Mouse (Mus musculus): ENCODE results near the gene 4930556J24Rik. TPM values are rescaled to one million over a fixed set of nuclear protein-coding genes. Genes with fewer than 3 reads are reported as not detected.
"Not testable (repeated sequence)": the region's sequence is repeated elsewhere in the genome, so short reads cannot be mapped to it uniquely, and the experiment has no call there.

4930556J24Rik gene
- 0.06 TPM in 1 of 2 replicates, not detected in the other for polyA plus RNA-seq (2012; rRNA removed)

DNA sequence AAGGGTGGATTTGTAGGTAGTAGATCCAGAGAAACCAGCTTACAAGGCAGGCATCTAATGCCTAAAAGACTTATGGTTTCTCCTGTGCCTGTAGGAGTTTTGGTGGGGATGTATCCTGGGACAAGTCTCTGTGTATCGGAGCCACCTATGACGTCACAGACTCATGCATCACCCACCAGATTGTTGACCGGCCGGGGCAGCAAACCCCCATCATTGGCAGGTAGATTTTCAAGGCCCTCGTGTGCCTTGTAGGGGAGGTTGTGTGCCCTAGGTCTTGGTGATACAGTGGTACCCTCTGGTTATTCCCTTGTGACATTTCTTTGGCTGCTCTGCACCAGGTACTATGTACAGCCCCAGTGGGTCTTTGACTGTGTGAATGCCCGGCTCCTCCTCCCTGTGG, at the start of gene 4930556J24Rik:
Gene 4930556J24Rik, minus strand, starts transcription at position 101 of the 400 bp plus-strand sequence.
- DNase-seq (ENCODE audit: extremely low spot score in 1 of 2, low spot score in 1 of 2), result no peak

DNA sequence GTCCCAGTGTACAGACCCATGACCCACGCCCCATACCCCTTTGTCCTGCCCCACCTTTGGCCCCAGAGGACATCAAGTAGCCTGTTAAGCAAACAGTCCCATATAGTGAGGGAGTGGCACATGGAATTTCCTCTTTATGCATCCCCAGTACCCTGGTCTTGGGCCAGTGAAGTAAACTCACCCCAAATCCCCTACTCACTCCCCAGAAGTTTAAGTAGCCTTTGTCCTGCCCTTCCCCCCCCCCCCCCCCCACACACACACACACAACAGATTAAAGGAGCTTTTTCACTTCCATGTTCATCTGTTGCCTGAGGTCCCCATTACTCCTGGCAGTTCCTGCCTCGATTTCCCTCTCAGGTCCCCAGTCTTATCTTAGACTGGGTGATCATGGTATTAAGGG, 46.7 kb upstream of the 4930556J24Rik start:
- DNase-seq (ENCODE audit: extremely low spot score in 1 of 2, low spot score in 1 of 2), result no peak

DNA sequence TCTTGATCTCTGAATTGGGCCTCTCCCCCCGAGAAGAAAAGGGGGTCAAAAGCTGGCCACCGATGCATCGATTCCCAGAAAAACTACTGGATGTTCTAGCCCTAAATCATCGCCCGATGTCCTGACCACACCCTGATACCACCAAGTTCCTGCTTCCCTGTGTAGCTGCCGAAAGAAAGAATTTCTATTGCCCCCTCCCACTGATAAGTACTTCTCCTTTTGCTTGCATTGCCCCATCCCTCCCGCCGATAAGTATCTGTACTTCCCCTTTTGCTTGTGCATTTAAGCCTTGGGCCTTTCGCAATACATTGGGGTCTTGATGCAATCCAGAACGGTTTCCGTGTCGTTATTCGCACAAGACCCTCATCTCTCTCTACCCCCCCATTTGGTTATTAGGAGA, 45.5 kb upstream of the 4930556J24Rik start:
- not testable (repeated sequence) for DNase-seq (ENCODE audit: extremely low spot score in 1 of 2, low spot score in 1 of 2)

DNA sequence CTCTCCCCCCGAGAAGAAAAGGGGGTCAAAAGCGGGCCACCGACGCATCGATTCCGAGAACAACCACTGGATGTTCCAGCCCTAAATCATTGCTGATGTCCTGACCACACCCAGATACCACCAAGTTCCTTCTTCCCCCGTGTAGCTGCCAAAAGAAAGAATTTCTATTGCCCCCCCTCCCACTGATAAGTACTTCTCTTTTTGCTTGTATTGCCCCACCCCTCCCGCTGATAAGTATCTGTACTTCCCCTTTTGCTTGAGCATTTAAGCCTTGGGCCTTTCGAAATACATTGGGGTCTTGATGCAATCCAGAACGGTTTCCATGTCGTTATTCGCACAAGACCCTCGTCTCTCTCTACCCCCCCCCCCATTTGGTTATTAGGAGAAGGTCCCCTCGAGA, 39.2 kb upstream of the 4930556J24Rik start:
- not testable (repeated sequence) for DNase-seq (ENCODE audit: extremely low spot score in 1 of 2, low spot score in 1 of 2)

DNA sequence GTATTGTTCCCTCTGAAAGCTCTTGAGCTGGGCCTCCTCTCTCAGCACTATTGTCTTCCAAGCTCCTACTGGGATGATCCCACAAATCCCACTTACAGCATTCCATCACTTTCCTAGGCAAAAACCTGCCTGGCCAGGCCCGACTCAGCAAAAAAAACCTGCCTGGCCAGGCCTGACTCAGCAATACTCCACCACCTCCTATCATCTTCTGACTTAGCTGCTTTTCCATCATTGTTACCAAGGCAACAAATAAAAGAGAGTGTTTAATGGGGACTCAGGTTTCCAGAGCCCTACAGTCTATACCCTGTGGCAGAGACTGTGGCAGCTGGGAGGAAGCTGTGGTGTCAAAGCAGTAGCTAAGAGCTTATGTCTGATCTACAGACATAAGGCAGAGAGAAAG, 36.0 kb upstream of the 4930556J24Rik start:
- DNase-seq (ENCODE audit: extremely low spot score in 1 of 2, low spot score in 1 of 2), result no peak

DNA sequence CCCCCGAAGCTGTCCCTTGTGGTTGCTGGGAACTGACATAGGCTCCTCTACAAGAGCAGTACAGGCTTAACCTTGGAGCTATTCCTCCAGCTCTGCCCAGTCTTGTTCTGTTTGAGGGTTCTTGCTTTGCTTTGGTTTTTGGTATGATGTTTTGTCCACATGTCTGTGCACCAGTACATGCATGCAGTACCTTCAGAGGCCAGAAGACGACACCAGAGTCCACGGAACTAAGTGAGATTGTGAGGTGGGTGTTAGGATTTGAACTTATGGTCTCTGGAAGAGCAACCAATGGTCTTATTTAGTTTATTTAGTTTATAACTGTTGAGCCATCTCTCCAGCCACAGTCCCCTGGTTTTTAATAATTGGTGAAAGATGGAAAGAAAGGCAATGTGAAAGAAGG, 29.9 kb upstream of the 4930556J24Rik start:
- DNase-seq (ENCODE audit: extremely low spot score in 1 of 2, low spot score in 1 of 2), result no peak

DNA sequence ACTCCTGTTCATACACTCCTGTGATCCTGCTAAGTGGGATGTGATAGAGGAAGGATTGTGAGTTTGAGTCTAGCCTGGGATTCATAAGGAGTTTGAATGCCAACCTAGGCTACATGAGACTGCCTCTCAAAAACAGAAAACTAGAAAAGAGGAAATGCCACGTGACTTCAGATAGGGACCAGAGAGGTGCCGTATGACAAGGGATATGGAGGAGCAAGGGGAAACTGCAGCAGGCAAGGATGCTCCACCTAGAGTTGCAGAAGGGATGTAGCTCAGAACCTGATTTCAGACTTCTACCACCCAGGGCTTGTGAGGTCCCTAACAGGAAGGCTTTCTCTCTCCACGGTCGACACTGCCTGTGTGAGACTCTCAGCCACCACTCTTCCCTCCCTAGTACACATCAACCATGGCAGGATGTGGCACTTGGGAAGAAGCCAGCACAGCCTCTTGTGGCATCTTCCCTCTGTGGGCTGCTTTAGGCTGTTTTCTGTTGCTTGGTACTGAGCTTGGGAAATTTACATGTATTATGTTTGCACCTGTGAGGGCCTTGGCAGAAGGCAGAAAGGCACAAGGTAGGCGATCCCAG, 28.7 kb upstream of the 4930556J24Rik start:
- DNase-seq (ENCODE audit: extremely low spot score in 1 of 2, low spot score in 1 of 2), result no peak

DNA sequence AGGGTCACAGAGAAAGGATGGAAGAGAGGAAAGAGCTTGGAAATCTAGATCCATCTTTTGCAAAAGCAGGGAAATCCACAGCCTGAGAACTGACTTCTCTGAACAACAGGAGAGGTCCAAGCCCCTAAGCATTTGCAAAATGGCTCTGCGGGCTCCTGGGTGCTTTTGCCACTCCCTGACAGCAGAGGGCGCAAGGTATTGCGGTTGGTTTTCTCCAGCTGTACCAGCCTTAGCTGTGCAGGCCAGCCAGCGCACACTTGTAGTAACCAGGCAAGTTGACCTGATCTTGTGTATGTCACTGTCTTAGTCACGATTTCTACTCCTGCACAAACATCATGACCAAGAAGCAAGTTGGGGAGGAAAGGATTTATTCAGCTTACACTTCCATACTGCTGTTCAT, 25.0 kb upstream of the 4930556J24Rik start:
- peak in 1 of 2 experiments; percentile 83 for DNase-seq (ENCODE audit: extremely low spot score in 1 of 2, low spot score in 1 of 2)

DNA sequence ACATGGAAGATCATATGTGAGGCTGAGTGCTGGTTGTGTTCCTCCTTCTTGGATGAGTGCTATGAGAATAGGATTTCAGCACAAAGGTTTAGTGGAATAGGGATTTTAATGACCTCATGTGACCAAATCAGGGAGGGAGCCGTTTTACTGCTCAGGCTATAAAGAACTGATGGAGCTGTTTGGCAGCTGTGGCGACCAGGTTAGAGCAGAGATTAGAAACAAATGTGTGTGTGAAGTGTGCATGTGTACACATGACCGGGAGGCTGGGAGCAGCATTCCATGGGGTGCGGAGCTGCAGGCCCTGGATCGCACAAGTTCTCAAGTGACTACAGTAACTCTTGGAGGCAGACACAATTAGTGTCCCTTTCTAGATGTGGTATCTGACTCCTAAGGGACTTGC, 23.0 kb upstream of the 4930556J24Rik start:
- no peak for DNase-seq (ENCODE audit: extremely low spot score in 1 of 2, low spot score in 1 of 2)

DNA sequence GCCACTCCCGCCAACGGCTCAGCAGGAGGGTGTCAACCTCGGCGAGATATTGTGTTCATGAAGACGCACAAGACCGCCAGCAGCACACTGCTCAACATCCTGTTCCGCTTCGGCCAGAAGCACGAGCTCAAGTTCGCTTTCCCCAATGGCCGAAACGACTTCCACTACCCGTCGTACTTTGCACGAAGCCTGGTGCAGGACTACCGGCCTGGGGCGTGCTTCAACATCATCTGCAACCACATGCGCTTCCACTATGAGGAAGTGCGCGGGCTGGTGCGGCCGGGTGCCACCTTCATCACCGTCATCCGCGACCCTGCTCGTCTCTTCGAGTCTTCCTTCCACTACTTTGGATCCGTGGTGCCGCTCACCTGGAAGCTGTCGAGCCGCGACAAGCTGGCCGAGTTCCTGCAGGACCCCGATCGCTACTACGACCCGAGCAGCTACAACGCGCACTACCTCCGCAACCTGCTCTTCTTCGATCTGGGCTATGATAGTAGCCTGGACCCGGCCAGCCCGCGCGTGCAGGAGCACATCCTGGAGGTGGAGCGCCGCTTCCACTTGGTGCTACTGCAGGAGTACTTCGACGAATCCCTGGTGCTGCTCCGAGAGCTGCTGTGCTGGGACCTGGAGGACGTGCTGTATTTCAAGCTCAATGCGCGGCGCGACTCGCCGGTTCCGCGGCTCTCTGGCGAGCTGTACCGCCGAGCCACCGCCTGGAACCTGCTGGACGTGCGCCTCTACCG, 21.6 kb upstream of the 4930556J24Rik start:
- no peak for DNase-seq (ENCODE audit: extremely low spot score in 1 of 2, low spot score in 1 of 2)

DNA sequence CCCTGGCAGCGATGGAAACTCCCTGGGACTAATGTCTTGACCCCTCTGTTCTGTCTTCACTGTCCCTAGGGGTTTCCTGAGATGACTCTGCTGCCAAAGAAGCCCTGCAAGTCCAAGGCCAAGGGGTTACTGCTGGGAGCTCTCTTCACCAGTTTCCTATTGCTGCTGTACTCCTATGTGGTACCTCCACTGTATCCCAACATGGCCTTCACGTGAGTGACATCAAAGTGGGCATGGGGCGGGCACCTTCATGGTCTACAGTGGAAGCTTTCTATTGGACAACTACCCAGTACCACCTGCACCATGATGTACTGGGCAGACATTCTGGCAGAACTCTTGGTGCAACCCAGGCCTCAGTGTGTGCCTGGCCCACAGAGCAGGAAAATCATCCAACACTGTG, 20.3 kb upstream of the 4930556J24Rik start:
- DNase-seq (ENCODE audit: extremely low spot score in 1 of 2, low spot score in 1 of 2), result no peak

DNA sequence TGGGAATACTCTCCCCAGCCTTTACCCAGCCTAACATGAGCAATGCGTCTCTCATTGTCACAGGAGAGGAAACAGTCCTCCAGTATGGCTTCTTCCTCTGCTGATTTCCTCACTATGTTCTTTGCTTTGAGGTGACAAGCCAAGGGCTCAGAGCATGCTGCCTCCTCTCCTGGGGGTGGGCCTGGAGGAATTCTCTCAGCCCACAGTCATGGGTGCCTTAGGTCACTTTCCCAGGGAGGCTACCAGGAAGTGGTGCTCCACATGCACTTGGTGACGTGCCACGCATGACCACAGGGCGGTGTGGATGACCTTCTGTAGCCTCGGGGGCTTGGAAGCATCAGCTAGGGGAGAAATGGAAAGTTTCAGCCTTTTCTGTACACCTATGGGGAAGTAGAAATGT, 18.9 kb upstream of the 4930556J24Rik start:
- DNase-seq (ENCODE audit: extremely low spot score in 1 of 2, low spot score in 1 of 2), result no peak

DNA sequence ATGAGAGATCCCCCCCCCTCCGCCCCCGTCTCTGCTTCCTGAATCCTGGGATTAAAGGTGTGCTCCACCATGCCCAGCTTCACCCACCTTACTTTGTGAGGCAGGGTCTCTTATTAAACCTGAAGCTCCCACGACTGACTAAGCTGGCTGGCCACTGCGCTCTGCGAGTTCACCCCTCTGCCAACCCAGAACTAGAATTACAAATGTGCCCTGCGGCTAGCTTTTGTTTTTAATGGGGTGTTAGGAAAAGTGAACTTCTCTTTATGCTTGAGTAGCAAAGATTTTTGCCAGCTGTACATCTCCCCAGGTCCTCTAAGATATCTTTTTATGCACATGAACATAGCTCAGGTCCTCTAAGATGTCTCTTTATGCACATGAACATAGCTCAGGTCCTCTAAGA, 17.3 kb upstream of the 4930556J24Rik start:
- no peak for DNase-seq (ENCODE audit: extremely low spot score in 1 of 2, low spot score in 1 of 2)

DNA sequence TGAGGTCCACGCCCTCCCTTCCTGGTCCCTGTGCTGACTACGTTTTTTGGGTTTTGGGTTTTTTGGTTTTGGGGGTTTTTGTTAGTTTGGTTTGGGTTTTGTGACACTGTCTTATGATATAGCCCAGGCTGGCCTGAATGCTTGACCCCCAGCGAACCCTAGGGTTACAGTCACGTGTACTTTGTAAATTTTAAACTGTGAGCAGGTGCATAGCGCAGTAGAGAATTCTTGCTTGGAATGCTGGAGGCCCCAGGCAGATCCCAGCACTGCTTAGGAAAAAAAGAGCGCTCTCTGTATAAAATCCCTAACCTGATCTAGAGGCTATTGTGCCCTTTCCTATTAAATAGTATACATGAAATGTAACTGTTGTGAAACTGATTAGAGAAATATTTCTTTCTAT, 16.6 kb upstream of the 4930556J24Rik start:
- no peak for DNase-seq (ENCODE audit: extremely low spot score in 1 of 2, low spot score in 1 of 2)

DNA sequence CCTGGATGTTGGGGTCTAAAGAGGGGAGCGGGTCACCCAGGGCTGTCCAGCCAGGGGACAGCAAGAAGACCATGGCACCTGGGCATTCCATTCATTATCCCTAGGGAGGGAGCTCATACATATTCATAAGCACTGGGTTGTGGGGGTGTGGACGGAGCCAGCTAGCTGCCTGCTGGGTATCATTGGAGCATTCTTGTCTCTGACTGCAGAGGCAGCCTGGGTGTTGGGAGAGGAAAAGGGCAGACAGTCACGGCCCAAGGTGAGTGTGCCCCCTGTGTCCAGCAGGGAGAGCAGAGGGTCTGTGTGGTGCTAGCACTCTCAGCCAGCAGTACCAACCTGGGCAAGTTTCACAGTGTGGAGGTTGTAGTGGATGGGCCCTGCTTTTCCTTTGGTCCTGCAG, 13.2 kb upstream of the 4930556J24Rik start:
- no peak for DNase-seq (ENCODE audit: extremely low spot score in 1 of 2, low spot score in 1 of 2)

DNA sequence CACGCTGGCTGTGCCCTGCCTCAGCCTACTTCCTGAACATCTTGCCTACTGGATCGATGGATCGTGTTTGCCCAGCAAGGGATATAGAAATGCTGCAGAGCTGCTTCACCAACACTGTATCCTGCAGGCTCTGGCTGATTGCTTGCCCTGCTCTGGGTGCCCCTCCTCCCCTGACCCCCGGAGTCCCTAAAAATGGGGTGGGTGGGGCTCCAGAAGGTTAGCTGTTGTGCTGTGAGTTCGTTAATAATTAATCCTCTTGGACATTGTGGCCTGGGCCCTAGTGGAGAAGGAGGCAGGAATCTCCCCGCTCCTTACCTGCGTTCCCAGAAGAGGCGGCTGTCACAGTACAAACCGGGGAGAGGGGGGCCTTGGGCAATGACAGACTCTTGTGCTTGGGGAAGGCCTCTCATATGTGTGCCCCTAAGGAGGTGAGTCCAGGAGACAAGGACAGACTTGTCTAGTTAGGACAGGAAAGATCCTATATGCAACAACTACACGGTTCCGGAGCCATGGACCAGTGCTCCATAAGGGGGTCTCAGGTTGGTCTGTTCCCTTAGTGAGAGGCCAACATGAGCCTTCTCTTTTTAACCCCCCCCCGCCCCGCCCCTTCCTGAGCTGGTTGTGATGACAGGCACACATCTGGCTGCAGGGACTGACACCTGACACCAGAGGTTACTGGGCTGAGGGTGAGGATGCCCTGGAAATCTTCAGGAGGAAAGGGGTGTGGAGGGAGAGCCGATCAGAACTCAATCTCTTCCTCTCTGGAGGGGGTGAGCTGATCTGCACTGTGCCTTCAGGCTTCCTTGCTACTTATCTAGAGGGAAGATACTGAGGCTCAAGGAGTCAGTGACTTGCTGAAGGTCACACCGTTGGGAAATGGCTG, 7.5 kb upstream of the 4930556J24Rik start:
- no peak for DNase-seq (ENCODE audit: extremely low spot score in 1 of 2, low spot score in 1 of 2)

DNA sequence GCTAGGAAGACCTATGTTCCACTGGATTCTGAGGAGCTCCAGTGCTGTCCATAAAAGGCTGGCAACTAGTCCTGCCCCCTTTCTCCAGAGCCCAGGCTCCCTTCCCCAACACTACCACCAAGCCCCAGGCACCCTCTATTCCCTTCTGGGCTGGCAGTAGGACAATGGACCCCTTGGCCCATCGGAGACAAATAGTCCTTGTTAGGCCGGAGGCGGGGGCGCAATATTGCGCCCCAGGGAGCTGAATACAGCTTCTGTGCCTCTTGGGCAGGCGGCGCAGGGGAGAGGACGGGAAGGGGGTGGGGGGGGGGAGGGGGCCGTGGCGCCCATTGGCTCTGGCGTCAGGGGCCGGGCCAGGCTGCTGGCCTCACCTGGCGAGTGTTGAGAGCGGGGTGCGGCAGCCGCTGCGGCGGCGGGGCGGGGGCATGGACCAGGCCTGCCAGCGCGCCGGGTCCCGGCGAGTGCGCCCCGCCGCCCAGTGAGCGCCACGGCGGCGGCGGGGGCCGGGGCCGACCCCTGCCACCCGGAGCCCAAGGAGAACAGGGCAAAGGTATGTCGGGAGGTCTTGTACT, 6.8 kb upstream of the 4930556J24Rik start, which contains the start of gene Gal3st1:
Gene Gal3st1, plus strand, starts transcription at position 346 of the 572 bp plus-strand sequence.
- DNase-seq (ENCODE audit: extremely low spot score in 1 of 2, low spot score in 1 of 2), result peak in 1 of 2 experiments; percentile 35

DNA sequence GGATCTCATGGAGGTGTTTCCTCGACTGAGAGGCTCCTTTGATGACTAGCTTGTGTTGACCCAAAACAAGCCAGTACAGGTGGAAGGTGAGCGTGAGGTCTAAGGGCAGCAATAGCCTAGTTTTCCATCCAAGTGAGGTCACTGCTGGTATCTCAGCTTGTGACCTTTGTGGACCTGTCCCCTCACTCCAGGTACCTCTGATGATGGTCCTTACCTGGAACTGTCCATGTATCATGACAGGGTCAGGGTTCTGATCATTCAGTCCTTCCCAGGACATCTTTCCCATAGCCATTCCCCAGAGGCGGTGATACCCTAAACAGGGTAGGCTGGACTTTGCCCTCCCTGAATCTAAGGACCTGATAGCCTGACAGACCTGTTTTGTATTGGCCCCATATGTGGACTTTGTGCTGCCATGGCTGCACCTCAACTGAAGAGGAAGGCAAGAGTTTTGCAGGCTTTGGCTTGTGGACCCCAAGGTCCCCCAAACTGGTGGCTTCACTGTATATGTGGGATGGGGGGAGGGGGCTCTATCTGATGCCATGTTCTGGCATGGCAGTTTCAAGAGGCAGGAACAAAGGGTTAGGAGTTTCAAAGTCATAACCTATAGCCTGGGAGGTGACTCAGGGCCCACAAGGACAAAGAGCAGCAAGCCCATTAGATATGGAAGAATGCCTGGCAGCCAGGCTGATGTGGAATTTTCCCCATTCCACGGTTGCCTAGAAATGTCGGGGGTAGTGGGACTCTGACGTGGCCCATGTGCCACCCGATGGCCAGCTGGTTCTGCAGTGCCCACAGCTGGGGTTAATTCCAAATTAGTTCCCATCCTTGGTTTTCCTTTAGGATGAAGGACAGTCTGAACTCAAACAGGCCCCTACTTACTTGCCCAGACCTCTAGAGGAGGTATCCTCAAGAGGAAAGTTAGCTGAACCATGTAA, 6.0 kb upstream of the 4930556J24Rik start:
- no peak for DNase-seq (ENCODE audit: extremely low spot score in 1 of 2, low spot score in 1 of 2)

DNA sequence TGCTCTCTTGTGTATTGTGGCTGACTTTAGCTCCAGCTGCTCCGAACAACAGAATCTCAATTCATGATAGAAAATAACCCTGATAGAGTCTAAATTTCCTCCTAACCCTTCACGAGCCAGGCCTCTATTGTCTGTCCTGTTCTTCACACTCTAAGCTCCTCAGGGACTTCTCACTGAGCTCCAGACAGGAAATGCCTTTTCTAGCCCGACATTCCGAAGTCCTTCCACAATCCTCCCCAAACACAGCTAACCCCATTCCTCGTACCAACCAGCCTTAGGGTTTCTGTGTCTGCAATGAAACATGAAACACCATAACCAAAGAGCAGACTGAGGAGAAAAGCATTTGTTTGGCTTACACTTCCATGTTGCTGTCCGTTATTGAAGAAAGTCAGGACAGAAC, 5.0 kb upstream of the 4930556J24Rik start:
- no peak for DNase-seq (ENCODE audit: extremely low spot score in 1 of 2, low spot score in 1 of 2)

DNA sequence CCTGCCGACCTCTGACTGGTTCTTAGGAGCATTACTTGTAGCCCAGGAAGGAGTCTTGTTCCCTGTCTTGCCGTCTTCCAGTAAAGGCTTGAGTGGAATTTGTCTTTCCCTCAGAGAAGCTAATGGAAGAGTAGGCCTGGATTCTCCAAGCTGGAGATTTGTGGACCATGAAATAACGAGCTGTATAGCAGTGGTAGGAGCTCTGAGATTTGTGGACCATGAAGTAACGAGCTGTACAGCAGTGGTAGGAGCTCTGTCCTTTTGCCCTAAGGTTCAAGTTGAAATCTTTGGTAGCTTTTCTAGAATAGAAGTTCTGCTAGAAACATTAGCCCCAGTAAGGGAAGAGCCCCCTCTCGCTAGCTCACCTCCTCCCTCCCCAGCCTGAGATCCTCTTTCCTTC, 1.8 kb upstream of the 4930556J24Rik start:
- no peak for DNase-seq (ENCODE audit: extremely low spot score in 1 of 2, low spot score in 1 of 2)
